Mouse (Mus musculus) heart, postnatal 0 days (tissue): ENCODE measurements at regions not wholly inside any gene's neighbourhood (a gene's known extent, or its start where the extent isn't known, plus 50 kb on each side); places are given as distances from the start of the nearest gene placed in this dataset.

Source experiments
- CTCF ChIP-seq: IDR thresholded peaks from 2 replicates; pipeline ENCODE4 v1.5.1; 2016; ENCODE audit warnings: antibody characterized with exemption, control low read depth, low read depth
- EP300 ChIP-seq: IDR thresholded peaks from 2 replicates; pipeline ENCODE4 v1.6.1; 2016; ENCODE audit warnings: antibody characterized with exemption, low read depth

- TF ChIP-seq EP300, result no peak
- TF ChIP-seq CTCF, result no peak
Measured at GRCm38 (mm10) chr1:163650577-163651180, 74.4 kb downstream of the Mettl11b start.
